Mouse (Mus musculus) lung, postnatal 0 days (tissue): ENCODE results near the gene Tsc22d3.

Source experiments
- CTCF ChIP-seq: IDR thresholded peaks from 2 replicates; pipeline ENCODE4 v1.5.1; 2016; ENCODE audit warnings: antibody characterized with exemption, mild to moderate bottlenecking
- EP300 ChIP-seq: IDR thresholded peaks from 2 replicates; pipeline ENCODE4 v1.6.1; 2016; ENCODE audit warnings: antibody characterized with exemption, mild to moderate bottlenecking, control low read depth

DNA sequence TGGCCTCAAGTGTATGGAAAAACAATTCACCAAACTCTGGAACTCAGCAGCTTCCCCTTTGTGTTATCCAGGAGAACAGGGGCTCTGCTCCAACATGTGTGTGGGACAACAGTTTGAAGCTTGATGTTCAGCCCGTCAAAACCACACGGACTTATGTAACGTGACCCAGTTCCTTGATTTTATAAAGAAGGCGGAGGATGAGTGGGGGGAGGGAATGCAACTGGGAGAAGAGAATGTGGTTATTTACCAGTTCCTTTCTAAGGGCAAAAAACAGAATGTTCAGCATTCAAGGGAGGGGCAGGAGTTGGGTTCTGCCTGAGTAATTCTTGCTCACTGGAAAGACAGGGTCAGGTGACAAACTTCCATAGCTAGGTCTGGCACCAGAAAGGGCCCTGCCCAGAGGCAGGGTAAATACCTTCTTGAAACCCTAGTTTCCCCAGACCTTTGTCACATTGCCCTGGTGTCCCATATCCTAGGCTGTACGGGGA is 71.3 kb downstream of the Tsc22d3 start:
- peak; percentile 99 for TF ChIP-seq EP300
- TF ChIP-seq CTCF = no peak
